Mouse (Mus musculus): Measurements from ENCODE around the gene Vars2. TPM values are rescaled to one million over a fixed set of nuclear protein-coding genes. Genes with fewer than 3 reads are reported as not detected.

Gene Vars2
- total RNA-seq, 1 experiment from 2014 or later: 13.2 TPM

GRCm38 (mm10) chr17:35638475-35639190 is 28.8 kb downstream of the Vars2 start:
- no peak; the same call in 1 of the 2 replicates for ATAC-seq (replicated peaks; ENCODE audit: low read depth, poor library complexity, severe bottlenecking)

GRCm38 (mm10) chr17:35636363-35636762 is 31.0 kb downstream of the Vars2 start:
- no peak for ATAC-seq (replicated peaks; ENCODE audit: low read depth, poor library complexity, severe bottlenecking)

GRCm38 (mm10) chr17:35635699-35636111 is 31.7 kb downstream of the Vars2 start:
- peak; percentile 79 for ATAC-seq (replicated peaks; ENCODE audit: low read depth, poor library complexity, severe bottlenecking)

GRCm38 (mm10) chr17:35635202-35635601 is 32.2 kb downstream of the Vars2 start:
- ATAC-seq (replicated peaks; ENCODE audit: low read depth, poor library complexity, severe bottlenecking): no peak

GRCm38 (mm10) chr17:35633992-35634391 is 33.4 kb downstream of the Vars2 start:
- ATAC-seq (replicated peaks; ENCODE audit: low read depth, poor library complexity, severe bottlenecking): no peak

GRCm38 (mm10) chr17:35626537-35626936 is 40.9 kb downstream of the Vars2 start, which contains the start of gene Gm9573:
Gm9573 (minus strand) TSS chr17:35626637.
- no peak for ATAC-seq (replicated peaks; ENCODE audit: low read depth, poor library complexity, severe bottlenecking)

GRCm38 (mm10) chr17:35617127-35617526 is 50.3 kb downstream of the Vars2 start:
- 0 out of 2 replicates have a peak, but pooled peaks have one; percentile 25 for ATAC-seq (replicated peaks; ENCODE audit: low read depth, poor library complexity, severe bottlenecking)

Other genes starting within 250 kb of the Vars2 start
- 78.6 and 82.7 TPM in 2 replicates for gene H2-Q6, start 242.7 kb downstream of the Vars2 start, total RNA-seq (2017)
- 68.1 and 79.8 TPM in 2 replicates for gene H2-Q7, start 228.4 kb downstream of the Vars2 start, total RNA-seq (2017)
- gene H2-Q10, start 197.5 kb downstream of the Vars2 start, total RNA-seq (2017): 0.37 TPM in 1 of 2 replicates, not detected in the other
- gene Pou5f1, start 161.6 kb downstream of the Vars2 start, total RNA-seq (2017): not detected in 2 replicates
- gene Tcf19, start 150.8 kb downstream of the Vars2 start, total RNA-seq (2017): 10.5 and 10.9 TPM in 2 replicates
- 9.5 and 11.2 TPM in 2 replicates for gene Cchcr1, start 150.5 kb downstream of the Vars2 start, total RNA-seq (2017)
- not detected in 2 replicates for gene Psors1c2, start 134.4 kb downstream of the Vars2 start, total RNA-seq (2017)
- not detected in 2 replicates for gene Cdsn, start 115.5 kb downstream of the Vars2 start, total RNA-seq (2017)
- gene 2300002M23Rik, start 100.1 kb downstream of the Vars2 start, total RNA-seq (2017): not detected in 2 replicates
- gene Sfta2, start 66.0 kb downstream of the Vars2 start, total RNA-seq (2017): not detected in 2 replicates
- gene Gm9573, start 41.0 kb downstream of the Vars2 start, total RNA-seq (2017): not detected in 2 replicates
- not detected in 2 replicates for gene Mucl3, start 23.9 kb downstream of the Vars2 start, total RNA-seq (2017)
- 16.5 and 23.3 TPM in 2 replicates for gene Gtf2h4, start 6.1 kb upstream of the Vars2 start, total RNA-seq (2017)
- gene Ddr1, start 37.0 kb upstream of the Vars2 start, total RNA-seq (2017): not detected in 2 replicates
- gene Ier3, start 154.1 kb upstream of the Vars2 start, total RNA-seq (2017): 66.9 and 67.4 TPM in 2 replicates
- 62.8 and 68.5 TPM in 2 replicates for gene Flot1, start 155.6 kb upstream of the Vars2 start, total RNA-seq (2017)
- gene Tubb5, start 170.7 kb upstream of the Vars2 start, total RNA-seq (2017): 922 and 1,068 TPM in 2 replicates
- 27.0 and 39.0 TPM in 2 replicates for gene Mdc1, start 173.9 kb upstream of the Vars2 start, total RNA-seq (2017)
- 55.1 and 58.3 TPM in 2 replicates for gene Nrm, start 193.7 kb upstream of the Vars2 start, total RNA-seq (2017)
- gene Ppp1r18, start 198.0 kb upstream of the Vars2 start, total RNA-seq (2017): 11.3 and 24.0 TPM in 2 replicates
- gene Dhx16, start 212.2 kb upstream of the Vars2 start, total RNA-seq (2017): 42.3 and 52.4 TPM in 2 replicates
- 6.3 and 10.9 TPM in 2 replicates for gene 2310061I04Rik, start 229.8 kb upstream of the Vars2 start, total RNA-seq (2017)
- gene Atat1, start 242.5 kb upstream of the Vars2 start, total RNA-seq (2017): 10.8 and 13.6 TPM in 2 replicates
- 52.4 and 66.3 TPM in 2 replicates for gene Mrps18b, start 248.8 kb upstream of the Vars2 start, total RNA-seq (2017)
- gene Ppp1r10, start 248.8 kb upstream of the Vars2 start, total RNA-seq (2017): 101 and 107 TPM in 2 replicates

All from common myeloid progenitor, adult 5-6 weeks (primary cell).